Mouse (Mus musculus) midbrain, embryonic 10.5 days (tissue): Measurements from ENCODE around the gene Orc5. TPM values are rescaled to one million over a fixed set of nuclear protein-coding genes. Genes with fewer than 3 reads are reported as not detected.

Experiments used
- DNase-seq: peaks from one replicate; pipeline ENCODE4 v3.0.0-alpha.2; 2017; ENCODE audit warnings: low spot score
- H3K27ac ChIP-seq: fragments of 300-500 bp; sonication (generic); replicated peaks from 2 replicates; pipeline ENCODE4 v1.5.1; 2016; ENCODE audit warnings: mild to moderate bottlenecking
- H3K27me3 ChIP-seq: fragments of 300-500 bp; sonication (generic); 2 replicates; pipeline ENCODE4 v1.6.1; 2016; ENCODE audit warnings: low read depth, mild to moderate bottlenecking; ENCODE audit not compliant: poor library complexity, severe bottlenecking
- H3K36me3 ChIP-seq: fragments of 300-500 bp; sonication (generic); 2 replicates; pipeline ENCODE4 v1.6.1; 2016; ENCODE audit warnings: mild to moderate bottlenecking, moderate library complexity
- H3K4me1 ChIP-seq: fragments of 300-500 bp; sonication (generic); 2 replicates; pipeline ENCODE4 v1.6.1; 2016
- H3K4me3 ChIP-seq: fragments of 300-500 bp; sonication (generic); 2 replicates; pipeline ENCODE4 v1.5.1; 2016; ENCODE audit warnings: mild to moderate bottlenecking, moderate library complexity
- H3K9me3 ChIP-seq: fragments of 300-500 bp; sonication (generic); replicated peaks from 2 replicates; pipeline ENCODE4 v1.6.1; 2016; ENCODE audit warnings: mild to moderate bottlenecking
- WGBS: fragments of 180-500 bp; shearing (Covaris S2); methylation state at CpG from one replicate; pipeline ENCODE4 v1.1.7; 2016; 5-methylcytosine and 5-hydroxymethylcytosine counted together
- polyA plus RNA-seq: library from polyadenylated mRNA; unstranded; fragments of >200 nt; fragmentation: Nextera tagmentation; extraction: Ambion mirVana; gene quantifications from 2 replicates; pipeline ENCODE4 v1.2.1, GENCODE M21; 2016

Gene Orc5
- 51.1 and 52.3 TPM in 2 replicates for polyA plus RNA-seq

DNA sequence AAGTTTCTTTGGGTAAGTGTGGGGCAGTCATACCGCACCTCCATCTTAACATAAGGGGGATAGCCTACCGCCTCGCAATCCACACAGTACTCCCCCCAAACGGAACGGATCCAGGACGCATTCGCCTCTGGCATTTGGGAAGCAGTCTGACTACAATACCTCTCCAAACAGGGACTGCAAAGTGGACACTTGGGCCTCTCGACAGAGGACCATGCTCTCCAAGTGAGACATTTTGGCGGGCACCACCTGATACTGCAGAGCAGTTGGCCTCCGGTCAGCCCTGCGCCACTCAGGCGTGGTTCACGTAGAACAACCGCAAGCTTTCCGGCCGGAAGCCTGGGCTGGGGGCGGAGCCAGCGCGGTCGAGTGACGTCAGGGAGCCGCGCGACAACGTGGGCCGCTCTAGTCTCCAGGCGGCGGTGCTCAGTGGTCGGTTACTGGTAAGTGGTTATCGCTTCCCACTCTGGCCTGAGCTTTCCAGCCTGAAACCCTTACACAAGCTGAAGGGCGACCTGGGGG lies at the start of gene Orc5:
Gene Orc5 (minus strand): TSS at position 397 of the 519 bp plus-strand sequence.
- peaks cover 7% of the 10 kb centered on the region; the same call in 1 of the 2 replicates for H3K9me3 ChIP-seq
- WGBS = under 1% methylated on average over 31 of the region's 31 CpGs
- peak within 1 kb of the TSS; percentile 92 for H3K27ac ChIP-seq
- H3K36me3 ChIP-seq = peaks cover 22% of the 10 kb centered on the region
- peaks cover 12% of the 10 kb centered on the region for H3K4me1 ChIP-seq
- H3K4me3 ChIP-seq = peak within 1 kb of the TSS; percentile 80
- no peaks in the 10 kb centered on the region for H3K27me3 ChIP-seq
- peak; percentile 95 for DNase-seq

DNA sequence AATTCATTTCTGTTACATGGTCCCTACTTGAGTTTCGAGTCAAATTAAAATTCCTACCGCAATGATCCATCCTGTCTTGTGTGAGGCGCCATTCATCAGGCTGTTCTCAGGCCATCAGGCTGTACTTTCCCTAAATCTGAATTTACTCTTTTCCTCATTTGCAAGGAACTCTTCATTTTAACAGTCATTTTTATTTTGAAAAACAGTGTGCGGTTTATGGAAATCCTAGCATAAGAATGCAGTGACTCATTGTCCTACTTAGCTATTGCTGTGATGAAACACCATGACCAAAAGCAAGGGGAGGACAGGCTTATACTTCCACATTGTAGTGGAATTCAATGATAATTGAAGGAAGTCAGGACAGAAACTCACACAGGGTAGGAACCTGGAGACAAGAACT lies 46.8 kb upstream of the Orc5 start:
- Histone ChIP-seq H3K9me3 (no peaks in the 10 kb centered on the region), H3K4me1 (no peaks in the 10 kb centered on the region), H3K4me3 (no peak overlapping the region), H3K27ac (no peak overlapping the region), H3K36me3 (no peaks in the 10 kb centered on the region), H3K27me3 (no peaks in the 10 kb centered on the region)
- WGBS = 94% methylated on average over 4 of the region's 4 CpGs
- no peak for DNase-seq

DNA sequence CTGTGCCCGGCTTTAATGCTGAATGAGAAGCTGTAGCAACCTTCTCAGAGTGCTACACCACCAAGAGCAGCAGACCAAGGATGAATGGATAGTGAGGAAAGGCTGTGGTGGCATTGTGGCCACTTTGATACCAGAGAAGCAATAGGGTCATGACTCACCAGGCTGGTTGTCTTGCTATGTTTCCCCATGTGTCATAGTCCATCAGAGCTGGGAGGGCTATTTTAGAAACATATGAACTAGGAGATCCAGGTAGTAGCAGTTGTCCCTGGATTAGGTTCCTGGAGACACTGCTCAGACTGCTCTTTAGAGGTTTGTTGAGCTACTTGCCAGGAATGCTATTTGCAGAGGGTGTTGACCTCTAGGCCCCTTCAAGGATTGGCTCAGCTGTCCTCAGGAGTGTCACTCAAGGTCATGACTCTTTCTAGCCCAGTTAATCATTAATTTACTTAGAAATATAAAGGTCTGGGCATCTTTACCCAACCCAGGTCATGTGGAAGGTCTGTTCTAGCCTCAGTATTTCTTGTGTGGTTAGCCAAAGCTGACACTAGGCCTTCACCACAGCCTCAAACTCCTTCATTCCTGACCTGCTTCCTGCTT lies 39.2 kb upstream of the Orc5 start:
- DNase-seq = no peak
- 72% methylated on average over 1 of the region's 1 CpGs for WGBS

GRCm38 (mm10) chr5:22587492-22587891 lies 37.3 kb upstream of the Orc5 start:
- no peaks in the 10 kb centered on the region for H3K27me3 ChIP-seq
- H3K4me1 ChIP-seq = no peaks in the 10 kb centered on the region
- H3K9me3 ChIP-seq = no peaks in the 10 kb centered on the region
- DNase-seq = no peak
- H3K27ac ChIP-seq = no peak overlapping the region
- no peaks in the 10 kb centered on the region for H3K36me3 ChIP-seq
- 85% methylated on average over 1 of the region's 1 CpGs for WGBS
- H3K4me3 ChIP-seq = no peak overlapping the region

More for the DNA sequence above, 39.2 kb upstream of the Orc5 start:
- Histone ChIP-seq H3K4me3 (no peak overlapping the region), H3K9me3 (no peaks in the 10 kb centered on the region), H3K4me1 (no peaks in the 10 kb centered on the region), H3K27me3 (no peaks in the 10 kb centered on the region), H3K27ac (no peak overlapping the region), H3K36me3 (no peaks in the 10 kb centered on the region)

DNA sequence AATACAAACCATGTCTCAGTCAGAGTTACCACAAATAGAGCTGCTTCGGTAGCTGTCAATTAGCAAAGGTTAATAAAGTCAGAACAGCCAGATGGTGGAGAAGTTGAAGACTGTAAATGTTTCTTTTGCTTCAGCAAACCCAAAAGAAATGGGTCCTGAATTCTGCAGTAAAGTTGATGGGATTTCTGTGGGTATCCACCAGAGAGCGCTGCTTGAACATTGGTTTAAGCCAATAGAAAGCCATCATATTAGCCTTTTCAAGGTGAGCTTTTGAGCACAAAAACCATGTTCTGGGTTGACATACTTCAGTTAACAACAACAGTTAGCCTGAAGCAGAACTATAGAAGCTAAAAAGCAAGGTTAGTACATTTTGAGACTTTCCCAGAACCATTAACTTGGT lies 34.3 kb upstream of the Orc5 start:
- no peaks in the 10 kb centered on the region for H3K36me3 ChIP-seq
- H3K4me3 ChIP-seq = no peak overlapping the region
- no peak overlapping the region for H3K27ac ChIP-seq
- no peak for DNase-seq
- no peaks in the 10 kb centered on the region for H3K4me1 ChIP-seq
- no peaks in the 10 kb centered on the region for H3K9me3 ChIP-seq
- 51% methylated on average over 2 of the region's 2 CpGs for WGBS
- H3K27me3 ChIP-seq = no peaks in the 10 kb centered on the region

GRCm38 (mm10) chr5:22578011-22578410 lies 27.8 kb upstream of the Orc5 start:
- Histone ChIP-seq H3K9me3 (no peaks in the 10 kb centered on the region), H3K27me3 (no peaks in the 10 kb centered on the region), H3K4me3 (no peak overlapping the region), H3K36me3 (no peaks in the 10 kb centered on the region), H3K4me1 (no peaks in the 10 kb centered on the region), H3K27ac (no peak overlapping the region)
- no peak for DNase-seq
- 80% methylated on average over 3 of the region's 3 CpGs for WGBS

DNA sequence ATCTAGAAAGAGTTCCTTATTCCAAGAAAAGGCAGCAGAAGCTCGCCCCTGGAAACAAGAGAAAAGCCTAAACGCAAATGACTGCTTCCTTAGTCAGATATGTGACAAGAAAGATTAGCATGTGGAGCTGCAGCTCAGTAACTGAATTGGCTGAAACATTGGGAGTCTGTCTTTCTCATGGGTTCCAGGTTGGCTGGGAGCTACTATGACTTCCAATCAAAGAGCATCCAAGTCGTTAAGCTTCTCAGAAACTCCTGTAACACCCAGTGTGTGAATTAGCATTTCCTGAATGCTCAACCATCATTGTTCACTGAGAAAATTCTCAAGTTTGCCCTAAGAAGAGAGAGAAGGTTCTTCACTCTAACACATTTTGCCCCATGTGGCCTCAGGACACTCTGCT lies 24.5 kb upstream of the Orc5 start:
- H3K9me3 ChIP-seq = no peaks in the 10 kb centered on the region
- no peaks in the 10 kb centered on the region for H3K4me1 ChIP-seq
- no peaks in the 10 kb centered on the region for H3K27me3 ChIP-seq
- no peak overlapping the region for H3K4me3 ChIP-seq
- no peak for DNase-seq
- no peaks in the 10 kb centered on the region for H3K36me3 ChIP-seq
- 54% methylated on average over 3 of the region's 3 CpGs for WGBS
- no peak overlapping the region for H3K27ac ChIP-seq

DNA sequence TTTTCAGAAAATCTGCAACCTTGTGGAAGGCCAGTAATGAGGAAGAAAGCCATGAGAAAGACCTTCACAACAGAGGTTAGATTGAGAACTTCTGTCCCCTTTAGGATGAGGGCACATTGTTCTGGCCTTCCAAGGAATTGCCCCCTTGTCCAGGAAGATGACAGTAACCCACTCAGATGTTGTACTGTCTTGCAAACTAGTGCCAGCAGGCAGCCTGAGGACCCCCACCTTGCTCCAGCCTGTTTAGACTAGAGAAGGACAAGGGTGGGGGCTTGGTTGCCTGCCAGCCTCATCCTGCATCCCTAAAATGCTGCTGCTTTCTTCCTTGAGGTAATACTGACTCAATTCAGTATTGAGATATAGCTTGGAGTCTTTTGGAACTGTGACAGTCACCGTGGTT lies 23.9 kb upstream of the Orc5 start:
- Histone ChIP-seq H3K4me1 (no peaks in the 10 kb centered on the region), H3K9me3 (no peaks in the 10 kb centered on the region), H3K4me3 (no peak overlapping the region), H3K27ac (no peak overlapping the region), H3K36me3 (no peaks in the 10 kb centered on the region), H3K27me3 (no peaks in the 10 kb centered on the region)
- no peak for DNase-seq
- WGBS = 53% methylated on average over 1 of the region's 1 CpGs

DNA sequence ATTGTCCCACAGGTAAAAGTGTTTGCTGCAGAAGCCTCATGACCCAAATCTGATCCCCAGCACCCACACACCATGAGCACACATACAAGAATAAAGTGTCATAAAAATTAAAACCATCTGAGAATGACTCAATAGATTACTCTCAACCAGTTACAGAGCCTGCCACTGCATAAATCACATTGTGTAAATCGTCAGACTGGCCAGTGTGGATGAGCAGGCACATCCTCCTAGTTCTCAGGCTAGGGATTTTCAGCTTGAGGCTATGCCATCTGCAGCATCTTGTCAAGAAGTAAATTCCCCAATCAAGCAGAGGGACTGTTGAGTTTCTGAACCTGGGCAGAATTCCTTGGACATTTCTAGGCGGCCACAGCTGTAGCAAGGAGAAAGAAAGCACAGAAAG lies 23.5 kb upstream of the Orc5 start:
- Histone ChIP-seq H3K9me3 (no peaks in the 10 kb centered on the region), H3K36me3 (no peaks in the 10 kb centered on the region), H3K27me3 (no peaks in the 10 kb centered on the region), H3K4me1 (no peaks in the 10 kb centered on the region), H3K4me3 (no peak overlapping the region), H3K27ac (no peak overlapping the region)
- no peak for DNase-seq
- WGBS = 60% methylated on average over 2 of the region's 2 CpGs

GRCm38 (mm10) chr5:22572881-22573280 lies 22.7 kb upstream of the Orc5 start:
- H3K36me3 ChIP-seq = no peaks in the 10 kb centered on the region
- no peaks in the 10 kb centered on the region for H3K9me3 ChIP-seq
- WGBS = 92% methylated on average over 6 of the region's 6 CpGs
- no peak overlapping the region for H3K4me3 ChIP-seq
- H3K27me3 ChIP-seq = no peaks in the 10 kb centered on the region
- H3K27ac ChIP-seq = no peak overlapping the region
- no peaks in the 10 kb centered on the region for H3K4me1 ChIP-seq
- DNase-seq = no peak

GRCm38 (mm10) chr5:22572456-22572855 lies 22.2 kb upstream of the Orc5 start:
- Histone ChIP-seq H3K4me3 (no peak overlapping the region), H3K36me3 (no peaks in the 10 kb centered on the region), H3K27me3 (no peaks in the 10 kb centered on the region), H3K4me1 (no peaks in the 10 kb centered on the region), H3K27ac (no peak overlapping the region), H3K9me3 (no peaks in the 10 kb centered on the region)
- 86% methylated on average over 3 of the region's 3 CpGs for WGBS
- DNase-seq = no peak

DNA sequence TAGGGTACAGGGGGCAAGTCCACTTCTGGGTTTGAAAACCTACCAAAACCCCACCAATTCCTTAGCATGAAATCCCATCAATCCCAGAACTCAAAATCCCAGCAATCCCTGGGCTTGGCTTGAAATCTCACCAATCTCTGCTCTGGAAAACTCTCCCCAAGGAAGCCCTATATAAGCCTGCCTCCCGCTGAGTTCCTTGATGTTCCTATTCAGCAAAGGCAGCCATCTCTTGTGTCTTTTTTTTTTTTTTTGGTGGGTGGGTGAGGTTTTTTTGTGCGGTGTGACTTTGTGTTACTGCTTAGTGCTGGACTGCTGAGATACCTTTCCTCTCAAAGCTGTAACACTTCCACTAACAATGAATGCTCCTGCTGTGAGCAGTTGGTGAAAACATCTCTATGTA lies 15.5 kb upstream of the Orc5 start:
- WGBS = 84% methylated on average over 2 of the region's 2 CpGs
- Histone ChIP-seq H3K4me3 (no peak overlapping the region), H3K4me1 (no peaks in the 10 kb centered on the region), H3K9me3 (no peaks in the 10 kb centered on the region; the same call in 1 of the 2 replicates), H3K27ac (no peak overlapping the region), H3K36me3 (no peaks in the 10 kb centered on the region), H3K27me3 (no peaks in the 10 kb centered on the region)
- DNase-seq = no peak

DNA sequence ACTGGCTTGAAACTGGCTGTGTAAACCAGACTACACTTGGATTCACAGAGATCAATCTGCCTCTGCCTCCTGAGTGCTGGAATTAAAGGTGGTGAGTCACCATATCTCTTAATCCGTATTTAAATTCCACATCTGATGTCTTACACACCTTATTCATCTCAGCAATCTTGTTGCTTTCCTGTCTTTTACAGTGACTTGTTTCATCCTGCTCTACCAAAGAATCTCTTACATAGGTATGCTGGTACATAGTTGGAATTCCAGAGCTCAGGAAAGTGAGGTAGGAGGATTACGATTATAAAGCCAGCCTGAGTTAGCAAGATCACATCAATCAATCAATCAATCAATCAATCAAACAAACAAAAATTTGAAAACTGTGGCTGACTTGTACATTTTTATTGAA lies 9.6 kb upstream of the Orc5 start:
- Histone ChIP-seq H3K27ac (no peak overlapping the region), H3K4me3 (no peak overlapping the region), H3K27me3 (no peaks in the 10 kb centered on the region), H3K4me1 (no peaks in the 10 kb centered on the region), H3K9me3 (no peaks in the 10 kb centered on the region; the same call in 1 of the 2 replicates), H3K36me3 (no peaks in the 10 kb centered on the region)
- 87% methylated on average over 2 of the region's 2 CpGs for WGBS
- DNase-seq = no peak
